Mouse (Mus musculus) lung, postnatal 25 days (tissue): ENCODE results near the gene Wfdc1.

Source experiments
- DNase-seq: peaks from one replicate; pipeline ENCODE4 v3.0.0; 2022; ENCODE audit warnings: low spot score

Gene Wfdc1

GRCm38 (mm10) chr8:119666219-119666951 lies at the start of gene Wfdc1:
Wfdc1 (plus strand) TSS chr8:119666365.
- peak; percentile 54 for DNase-seq

DNA sequence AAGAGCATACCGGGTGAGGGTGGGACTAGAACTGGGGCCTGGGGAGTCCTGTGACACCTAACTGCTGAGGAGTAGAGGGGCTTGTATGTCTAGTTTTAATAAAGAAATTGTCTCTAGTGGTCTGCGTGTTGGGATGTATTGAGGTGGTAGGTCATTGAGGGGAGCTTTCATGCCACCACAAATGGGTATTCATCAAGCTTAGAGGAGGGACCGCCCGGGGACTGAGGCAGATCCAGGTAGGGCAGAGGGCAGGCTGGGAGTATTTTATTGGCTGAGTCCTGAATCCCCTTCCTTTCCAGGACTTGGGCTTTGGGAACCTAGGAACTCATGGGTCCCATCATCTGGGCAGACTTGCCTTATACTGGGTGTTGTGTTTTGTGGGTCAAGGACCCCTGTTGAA lies 49.4 kb upstream of the Wfdc1 start:
- DNase-seq = no peak

DNA sequence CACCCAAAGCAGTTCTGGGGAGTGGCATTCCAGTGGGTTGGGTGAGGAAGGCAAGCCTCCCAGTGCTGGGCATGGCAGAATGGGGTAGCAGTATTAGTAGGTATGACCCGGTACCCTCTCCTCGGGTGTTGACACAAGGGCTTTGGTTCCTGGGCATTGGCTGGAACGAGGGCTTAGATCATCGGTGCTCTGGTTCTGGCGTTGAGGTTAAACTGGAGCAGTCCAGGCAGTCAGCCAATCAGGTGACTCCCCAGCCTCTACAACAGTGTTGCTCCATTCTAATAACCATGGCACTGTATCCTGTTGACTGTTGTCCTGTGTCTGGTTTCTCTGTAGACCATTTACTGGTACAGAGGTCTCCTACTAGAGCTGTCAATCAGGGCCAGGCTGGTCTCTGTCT lies 48.6 kb upstream of the Wfdc1 start:
- no peak for DNase-seq

DNA sequence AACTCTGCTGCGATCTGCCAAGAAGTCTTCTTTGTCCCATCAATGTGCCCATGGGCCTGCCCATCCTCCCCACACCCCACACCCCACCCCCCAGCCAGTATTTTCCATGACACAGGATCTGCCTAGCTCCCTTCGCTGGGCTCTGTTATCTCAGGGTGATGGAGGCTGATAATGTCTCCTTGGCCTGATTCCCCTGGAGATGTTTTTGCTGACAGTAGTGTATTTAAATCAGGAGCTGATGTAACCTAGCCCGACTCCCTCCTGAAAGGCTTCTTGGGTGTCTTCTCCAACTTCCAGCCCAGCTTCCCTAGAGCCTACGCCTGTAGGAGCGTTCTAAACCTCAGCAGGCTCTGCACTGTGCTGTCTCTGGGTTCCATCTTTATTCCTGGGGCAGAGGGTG lies 47.3 kb upstream of the Wfdc1 start:
- DNase-seq = no peak

GRCm38 (mm10) chr8:119620116-119620840 lies 45.9 kb upstream of the Wfdc1 start:
- DNase-seq = no peak

- DNase-seq = no peak
Observed at GRCm38 (mm10) chr8:119620848-119621465, 45.2 kb upstream of the Wfdc1 start.

- DNase-seq = no peak
Observed at GRCm38 (mm10) chr8:119622555-119622954, 43.6 kb upstream of the Wfdc1 start.

DNA sequence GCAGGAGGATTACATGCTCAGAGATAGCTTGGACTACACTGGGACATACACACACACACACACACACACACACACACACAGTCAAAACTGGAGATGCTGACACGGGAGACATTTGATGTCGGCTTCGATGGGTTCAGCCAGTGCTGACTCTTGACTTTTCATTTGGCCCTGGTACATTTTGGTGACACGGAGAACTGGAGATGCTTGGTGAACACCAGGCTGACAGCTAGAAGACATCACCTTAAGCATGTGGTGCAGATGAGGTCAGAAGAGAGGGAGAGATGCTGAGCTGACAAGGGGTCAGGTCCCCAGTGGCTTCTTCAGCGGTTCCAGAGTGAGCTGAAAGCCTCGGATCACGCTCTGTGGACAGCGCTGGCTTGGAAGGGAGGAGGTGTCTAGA lies 43.1 kb upstream of the Wfdc1 start:
- no peak for DNase-seq

GRCm38 (mm10) chr8:119623744-119624143 lies 42.4 kb upstream of the Wfdc1 start:
- no peak for DNase-seq

DNA sequence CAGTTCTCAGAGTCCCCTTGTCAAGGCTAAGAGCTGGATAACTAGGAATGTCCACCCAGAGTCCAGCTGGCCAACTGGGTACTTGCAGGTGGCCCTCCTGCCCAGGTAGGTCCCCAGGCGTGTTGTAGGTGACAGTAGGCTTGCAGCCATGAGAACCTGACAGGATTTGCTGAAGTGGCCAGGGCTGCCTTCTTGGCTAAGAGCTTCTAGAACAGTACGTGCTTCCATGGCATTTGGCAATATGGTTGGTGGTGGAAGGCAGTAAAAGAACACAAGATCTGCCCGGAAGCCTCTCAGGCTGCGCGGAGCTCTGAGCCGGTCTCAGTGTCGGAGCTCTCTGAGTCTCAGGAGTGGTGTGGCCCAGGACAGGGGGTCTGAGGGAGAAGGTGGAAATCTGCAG lies 41.2 kb upstream of the Wfdc1 start:
- no peak for DNase-seq

- DNase-seq = no peak
Observed at GRCm38 (mm10) chr8:119625788-119626187, 40.4 kb upstream of the Wfdc1 start.

- no peak for DNase-seq
Observed at GRCm38 (mm10) chr8:119627199-119627598, 39.0 kb upstream of the Wfdc1 start.

DNA sequence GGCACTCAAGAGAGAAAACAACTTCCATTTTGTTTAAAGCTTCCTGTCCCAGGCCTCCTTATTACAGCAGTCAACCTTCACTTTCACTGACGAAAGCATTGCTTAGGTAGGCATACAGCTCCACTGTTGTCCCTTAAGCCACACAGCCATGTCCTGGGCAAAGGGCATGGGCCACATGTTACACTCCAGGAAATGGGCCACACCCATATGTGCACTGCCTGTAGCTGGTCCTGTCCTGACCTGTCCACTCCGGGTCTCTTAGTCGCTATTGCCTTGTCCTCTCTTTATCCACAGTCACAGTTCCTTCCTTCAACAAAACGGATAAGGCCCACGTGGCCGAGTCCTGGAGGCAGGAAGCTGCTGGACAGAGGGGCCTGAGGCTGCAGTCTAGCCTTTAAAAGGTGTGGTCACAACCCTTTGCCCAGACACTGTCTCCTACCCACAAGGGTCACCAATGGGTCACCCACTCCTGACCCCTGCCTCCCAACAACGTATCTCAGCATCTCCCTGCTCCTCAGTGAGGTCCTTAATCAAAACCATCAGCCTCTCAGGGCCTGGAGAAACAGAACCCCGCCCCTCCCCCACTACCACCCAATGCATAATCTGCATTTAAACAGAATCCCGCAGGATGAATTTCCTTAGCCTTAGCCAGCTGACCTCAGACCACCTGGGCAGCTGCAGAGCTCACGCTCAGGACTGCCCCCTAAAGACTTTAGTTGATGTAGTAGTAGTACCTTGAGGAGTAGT lies 38.4 kb upstream of the Wfdc1 start:
- DNase-seq = no peak

DNA sequence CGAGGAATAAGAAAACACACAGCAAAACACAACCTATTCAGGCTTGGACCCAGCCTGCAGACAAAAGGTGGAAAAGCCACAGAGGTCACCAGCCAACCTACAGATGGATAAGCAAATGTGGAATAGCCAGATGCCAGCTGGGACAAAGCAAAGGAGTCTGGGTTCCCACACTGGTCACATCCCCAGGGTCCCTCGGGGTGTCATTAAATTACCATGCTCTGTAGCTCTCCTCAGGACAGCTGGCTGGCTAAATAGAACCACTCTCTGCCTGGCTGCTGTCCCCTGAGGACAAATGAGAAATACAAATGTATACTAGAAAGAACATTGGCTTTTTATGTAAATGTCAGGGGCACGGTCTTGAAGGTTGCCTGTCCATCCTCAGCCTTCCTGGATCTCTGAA lies 35.3 kb upstream of the Wfdc1 start:
- no peak for DNase-seq

- no peak for DNase-seq
Observed at GRCm38 (mm10) chr8:119632246-119632645, 33.9 kb upstream of the Wfdc1 start.

DNA sequence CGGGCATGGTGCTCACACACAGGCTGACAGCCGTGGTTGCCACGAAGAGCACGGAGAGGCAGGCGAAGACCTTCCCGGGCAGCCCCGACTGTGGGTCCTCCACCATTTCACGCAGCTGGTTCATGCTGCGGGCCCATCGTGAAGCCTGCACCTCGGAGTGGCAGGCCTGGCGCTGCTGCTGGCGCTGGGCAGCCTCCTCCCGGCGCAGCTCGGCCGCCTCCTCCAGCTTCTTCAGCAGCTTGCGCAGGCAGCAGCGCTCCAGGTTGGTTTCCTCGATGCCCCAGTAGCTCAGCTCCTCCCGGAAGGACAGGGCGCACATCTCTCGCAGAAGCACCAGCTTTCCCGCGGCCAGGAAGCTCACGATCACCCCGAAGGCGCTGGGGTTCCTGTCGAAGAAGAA lies 33.3 kb upstream of the Wfdc1 start:
- DNase-seq = no peak

- no peak for DNase-seq
Observed at GRCm38 (mm10) chr8:119634616-119635336, 31.4 kb upstream of the Wfdc1 start.

- no peak for DNase-seq
Observed at GRCm38 (mm10) chr8:119635378-119635777, 30.8 kb upstream of the Wfdc1 start, which contains the start of gene Kcng4. Kcng4 (minus strand) TSS chr8:119635680.

- DNase-seq = no peak
Observed at GRCm38 (mm10) chr8:119635958-119636357, 30.2 kb upstream of the Wfdc1 start.

DNA sequence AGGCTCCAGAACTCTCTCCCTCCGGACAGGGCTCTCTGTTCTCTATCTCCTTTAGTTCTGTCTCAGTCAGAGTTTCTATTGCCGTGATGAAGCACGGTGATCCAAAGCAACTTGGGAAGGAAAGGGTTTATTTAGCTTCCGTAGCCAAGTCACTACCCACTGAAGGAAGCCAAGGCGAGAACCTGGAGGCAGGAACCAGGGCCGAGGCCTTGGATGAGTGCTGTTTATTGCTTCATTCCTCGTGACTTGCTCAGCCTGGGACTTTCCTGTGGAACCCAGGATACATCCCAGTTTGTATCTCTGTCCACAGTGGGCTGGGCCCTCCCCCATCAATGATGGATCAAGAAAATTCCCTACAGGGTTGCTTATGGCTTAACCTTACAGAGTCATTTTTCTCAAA lies 29.4 kb upstream of the Wfdc1 start:
- DNase-seq = no peak

DNA sequence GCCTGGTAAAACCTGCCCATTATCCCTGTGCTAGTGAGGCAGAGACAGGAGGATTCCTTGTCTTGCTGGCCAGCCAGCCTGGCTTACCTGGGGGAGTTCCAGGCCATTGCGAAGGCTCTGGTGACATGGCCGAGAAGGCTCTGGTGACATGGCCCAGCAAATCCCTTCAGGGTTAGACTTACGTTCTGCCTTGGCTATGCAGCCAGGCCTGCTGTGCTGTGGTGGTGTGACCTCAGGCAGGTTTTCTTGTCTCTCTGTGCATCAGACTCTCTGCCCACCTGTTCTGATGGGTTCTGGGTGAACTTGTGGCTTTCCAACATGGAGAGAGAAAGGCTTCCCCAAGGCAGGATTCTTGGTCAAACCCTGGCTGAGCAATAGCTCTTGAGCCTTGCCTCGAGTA lies 28.8 kb upstream of the Wfdc1 start:
- DNase-seq = no peak

DNA sequence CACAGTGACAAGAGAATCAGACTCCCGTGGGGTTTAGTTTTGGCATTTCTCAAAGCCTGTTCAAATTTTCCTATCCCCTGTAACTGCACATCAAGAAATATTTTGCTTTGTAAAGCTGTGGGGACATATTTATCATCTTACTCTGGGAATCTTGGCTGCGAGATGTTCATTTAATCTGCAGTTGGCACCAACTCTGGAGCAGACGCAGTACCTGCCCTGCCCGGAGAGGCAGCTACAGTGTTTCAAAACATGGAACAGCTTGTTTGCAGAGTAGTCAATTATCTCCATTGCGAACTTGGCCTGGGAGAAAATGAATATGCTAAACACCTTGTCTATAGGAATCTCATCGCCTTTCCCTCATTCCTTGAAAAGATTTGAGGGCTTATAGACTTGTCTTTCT lies 27.9 kb upstream of the Wfdc1 start:
- DNase-seq = no peak
